Mouse (Mus musculus) heart, postnatal 14 days (tissue): ENCODE data around the gene Ifnab. TPM values are rescaled to one million over a fixed set of nuclear protein-coding genes. Genes with fewer than 3 reads are reported as not detected.
A peak's percentile ranks its signal among the peaks of the same experiment; 100 is the strongest.

Experiments used
- DNase-seq, 2 experiments: peaks; one replicate each; pipeline ENCODE4 v3.0.0; 2021 to 2022
- intact Hi-C: fragments of 180-260 bp; cut with DNase I; formaldehyde crosslinking; loops from one replicate; pipeline ENCODE4 v1.15.1; 2025
- total RNA-seq, 2 experiments: library from RNA; stranded (reverse); gene quantifications; 2 replicates each; pipeline ENCODE4 v1.2.3; 2021

The Ifnab gene
- total RNA-seq, 2 experiments from 2014 or later, result not detected

GRCm38 (mm10) chr4:88681353-88681752, 9.8 kb downstream of the Ifnab start:
- DNase-seq, result no peak
- intact Hi-C loops, result loop anchor here (5.0 kb wide), 1 partner anchor 136 kb away; the partner anchor contains the start of genes Ifna11 and Ifna7

DNA sequence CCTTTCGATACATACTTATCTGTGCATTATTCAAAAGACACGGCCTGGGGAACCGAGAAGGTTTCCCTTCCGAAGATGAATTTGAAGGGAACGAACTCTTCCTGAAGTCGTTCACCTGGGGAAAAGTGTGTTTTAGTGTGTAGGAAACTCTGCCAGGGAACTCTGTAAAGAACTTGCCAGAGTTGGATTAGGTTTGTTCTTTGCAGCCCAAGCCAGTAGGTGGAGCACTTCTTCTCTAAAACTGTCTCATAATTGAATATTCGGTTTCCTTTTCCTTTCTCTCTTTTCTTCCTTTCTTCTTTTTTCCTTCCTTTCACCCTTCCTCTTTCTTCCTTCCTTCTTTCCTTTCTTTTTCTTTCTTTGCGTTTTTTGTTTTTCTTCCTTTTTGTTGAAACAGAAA, 10.8 kb downstream of the Ifnab start:
- DNase-seq, result peak in 1 of 2 experiments; percentile 20
- intact Hi-C loops, result loop anchor here (5.0 kb wide), 1 partner anchor 137 kb away; the partner anchor contains the start of genes Ifna11 and Ifna7

- DNase-seq, result no peak
These were observed 14.3 kb downstream of the Ifnab start, which contains the start of gene Ifna16 for GRCm38 (mm10) chr4:88676824-88677223. TSS of gene Ifna16 (minus strand) at chr4:88676924.

GRCm38 (mm10) chr4:88655461-88655860, 35.7 kb downstream of the Ifnab start:
- intact Hi-C loops, result no loop called here
- DNase-seq, result no peak

More at GRCm38 (mm10) chr4:88676824-88677223, 14.3 kb downstream of the Ifnab start, which contains the start of gene Ifna16:
- intact Hi-C loops, result no loop called here

- intact Hi-C loops, result no loop called here
- no peak for DNase-seq
These were observed 37.5 kb downstream of the Ifnab start for GRCm38 (mm10) chr4:88653644-88654043.

DNA sequence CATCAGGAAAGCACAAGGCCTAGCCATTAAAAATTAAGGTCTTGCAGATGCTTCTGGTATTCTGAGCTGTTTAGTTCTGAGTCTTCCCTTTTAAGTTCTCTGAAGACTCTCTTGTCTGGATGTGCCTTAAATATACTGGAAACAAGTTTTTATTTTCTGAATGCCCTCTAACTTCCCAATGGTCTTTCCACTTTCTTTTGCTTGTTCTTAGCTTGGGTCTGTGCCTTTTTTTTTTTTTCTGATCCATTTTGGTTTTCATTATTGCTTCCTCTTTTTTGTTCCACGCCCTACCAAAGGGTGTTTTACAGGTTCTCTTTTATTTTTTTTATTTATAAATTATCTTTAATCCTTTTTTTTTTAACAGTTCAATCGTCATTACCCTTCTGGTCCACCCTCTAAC, 46.8 kb downstream of the Ifnab start, which contains the start of gene Ifna13:
Gene Ifna13, minus strand, starts transcription at position 101 of the 400 bp plus-strand sequence.
- no peak for DNase-seq
- intact Hi-C loops, result no loop called here

DNA sequence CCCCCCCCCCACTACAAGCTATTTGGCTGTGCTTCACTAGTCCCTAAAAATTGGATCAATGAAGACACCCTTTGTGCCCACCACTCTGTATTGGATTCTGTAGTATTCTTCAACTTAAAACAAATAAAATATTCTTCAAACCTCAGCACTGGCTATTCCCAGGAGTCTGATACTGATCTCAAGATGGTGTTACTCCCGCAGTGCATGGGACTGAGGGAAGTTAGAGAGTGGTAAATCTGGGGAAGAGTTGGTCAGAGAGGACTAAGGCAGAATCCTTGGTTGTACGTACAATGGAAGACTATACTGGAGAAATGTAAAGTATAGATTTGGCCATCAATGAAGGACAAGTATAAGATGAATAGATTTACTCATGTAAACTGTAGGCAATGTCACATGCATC, 48.6 kb downstream of the Ifnab start:
- DNase-seq, result no peak
- intact Hi-C loops, result no loop called here

GRCm38 (mm10) chr4:88641077-88641831, 49.9 kb downstream of the Ifnab start:
- intact Hi-C loops, result no loop called here

DNA sequence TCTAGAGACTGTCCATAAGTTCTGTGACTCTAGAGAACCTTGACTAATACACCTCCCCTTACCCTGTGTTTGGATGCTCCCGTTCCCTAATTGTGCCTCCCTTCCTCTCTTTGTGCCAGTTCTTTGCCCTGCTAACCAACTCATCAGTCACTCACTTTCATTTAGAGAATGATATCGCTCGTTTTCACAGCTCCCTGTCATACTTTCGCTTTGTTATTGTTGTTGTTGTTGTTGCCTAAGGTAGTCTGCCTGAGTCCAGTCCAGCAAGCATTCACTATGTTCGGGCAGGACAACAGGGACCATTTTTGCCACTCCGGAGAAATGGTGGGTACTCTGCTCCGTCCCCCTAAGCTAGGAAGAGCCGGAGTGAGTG, 50.5 kb downstream of the Ifnab start:
- intact Hi-C loops, result no loop called here
- DNase-seq, result no peak

More at GRCm38 (mm10) chr4:88641077-88641831, 49.9 kb downstream of the Ifnab start:
- peak; percentile 97 to 100 for DNase-seq

Other genes with a start within 250 kb of the Ifnab start
- gene Ifnb1, start 168.6 kb downstream of the Ifnab start, total RNA-seq, result not detected
- not detected for gene Ifna15, start 133.1 kb downstream of the Ifnab start, total RNA-seq
- gene Ifna14, start 119.6 kb downstream of the Ifnab start, total RNA-seq, result not detected
- gene Ifna9, start 99.0 kb downstream of the Ifnab start, total RNA-seq, result not detected
- gene Ifna12, start 88.0 kb downstream of the Ifnab start, total RNA-seq, result not detected
- not detected for gene C87499, start 56.9 kb downstream of the Ifnab start, total RNA-seq
- not detected for gene Ifna13, start 46.9 kb downstream of the Ifnab start, total RNA-seq
- not detected for gene Ifna16, start 14.4 kb downstream of the Ifnab start, total RNA-seq
- not detected for gene Ifna2, start 7.4 kb downstream of the Ifnab start, total RNA-seq
- gene Gm26566, start 30.4 kb upstream of the Ifnab start, total RNA-seq, result 1 to 10 TPM in 1 of 2 experiments, under 1 TPM in 1; 0.22 to 1.0 TPM
- gene Klhl9, start 31.1 kb upstream of the Ifnab start, total RNA-seq, result 10 to 100 TPM; 73.9 to 75.5 TPM
- gene Gm13271, start 63.5 kb upstream of the Ifnab start, total RNA-seq, result not detected
- gene Gm13283, start 68.8 kb upstream of the Ifnab start, total RNA-seq, result not detected
- not detected for gene Gm13290, start 82.5 kb upstream of the Ifnab start, total RNA-seq
- gene Gm13289, start 85.6 kb upstream of the Ifnab start, total RNA-seq, result not detected
- not detected for gene Gm13272, start 88.5 kb upstream of the Ifnab start, total RNA-seq
- not detected for gene Ifnz, start 90.8 kb upstream of the Ifnab start, total RNA-seq
- not detected for gene Gm13276, start 94.3 kb upstream of the Ifnab start, total RNA-seq
- not detected for gene Gm13277, start 97.3 kb upstream of the Ifnab start, total RNA-seq
- not detected for gene Gm13278, start 100.2 kb upstream of the Ifnab start, total RNA-seq
- not detected for gene Gm13275, start 103.1 kb upstream of the Ifnab start, total RNA-seq
- not detected for gene Gm13279, start 106.0 kb upstream of the Ifnab start, total RNA-seq
- gene Gm13285, start 108.3 kb upstream of the Ifnab start, total RNA-seq, result under 1 TPM; 0.19 to 0.22 TPM
- not detected for gene Gm13287, start 111.9 kb upstream of the Ifnab start, total RNA-seq
- not detected for gene Gm13288, start 114.2 kb upstream of the Ifnab start, total RNA-seq
- gene Ifna7, start 124.9 kb upstream of the Ifnab start, total RNA-seq, result not detected
- not detected for gene Ifna11, start 128.6 kb upstream of the Ifnab start, total RNA-seq
- not detected for gene Ifna6, start 136.1 kb upstream of the Ifnab start, total RNA-seq
- not detected for gene Ifna5, start 144.2 kb upstream of the Ifnab start, total RNA-seq
- not detected for gene Ifna4, start 150.5 kb upstream of the Ifnab start, total RNA-seq
- not detected for gene Ifna1, start 158.7 kb upstream of the Ifnab start, total RNA-seq
- not detected for gene Ifne, start 188.8 kb upstream of the Ifnab start, total RNA-seq